Mouse (Mus musculus): ENCODE data around the gene Lypd3. TPM values are rescaled to one million over a fixed set of nuclear protein-coding genes. Genes with fewer than 3 reads are reported as not detected.

Lypd3 gene
- polyA plus RNA-seq, 1 experiment = not detected

DNA sequence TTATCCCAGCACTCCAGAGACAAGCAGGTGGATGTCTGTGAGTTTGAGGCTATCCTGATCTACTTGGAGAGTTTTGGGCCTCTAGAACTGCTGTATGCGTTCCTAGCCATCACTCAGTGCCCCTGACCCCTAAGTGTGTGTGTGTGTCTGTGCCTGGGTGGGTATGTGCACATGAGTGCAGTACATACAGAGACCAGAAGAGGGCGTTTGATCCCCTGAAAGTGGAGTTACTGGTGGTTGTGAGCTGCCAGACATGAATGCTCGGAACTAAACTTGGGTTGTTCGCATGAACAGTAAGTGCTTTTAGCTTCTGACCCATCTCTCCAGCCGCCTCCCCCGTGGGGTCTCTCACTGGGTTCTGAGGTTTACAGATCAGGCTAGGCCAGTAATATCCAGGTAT lies 13.4 kb upstream of the Lypd3 start:
- Histone ChIP-seq H3K4me3 (ENCODE audit: insufficient read depth, low read depth, low read length) (no peak overlapping the region), H3K4me1 (ENCODE audit: control insufficient read depth, insufficient read depth, low read length) (no peaks in the 10 kb centered on the region), H3K27ac (ENCODE audit: insufficient read depth, low read depth, low read length) (no peak overlapping the region)
- TF ChIP-seq CTCF (IDR thresholded peaks at IDR 0.05; ENCODE audit: insufficient read depth, low read depth, low read length) = no peak
- no peak for TF ChIP-seq POLR2A (IDR thresholded peaks at IDR 0.05; ENCODE audit: insufficient read depth, low read depth, low read length)
- 87% methylated on average over 6 of the region's 6 CpGs for WGBS

DNA sequence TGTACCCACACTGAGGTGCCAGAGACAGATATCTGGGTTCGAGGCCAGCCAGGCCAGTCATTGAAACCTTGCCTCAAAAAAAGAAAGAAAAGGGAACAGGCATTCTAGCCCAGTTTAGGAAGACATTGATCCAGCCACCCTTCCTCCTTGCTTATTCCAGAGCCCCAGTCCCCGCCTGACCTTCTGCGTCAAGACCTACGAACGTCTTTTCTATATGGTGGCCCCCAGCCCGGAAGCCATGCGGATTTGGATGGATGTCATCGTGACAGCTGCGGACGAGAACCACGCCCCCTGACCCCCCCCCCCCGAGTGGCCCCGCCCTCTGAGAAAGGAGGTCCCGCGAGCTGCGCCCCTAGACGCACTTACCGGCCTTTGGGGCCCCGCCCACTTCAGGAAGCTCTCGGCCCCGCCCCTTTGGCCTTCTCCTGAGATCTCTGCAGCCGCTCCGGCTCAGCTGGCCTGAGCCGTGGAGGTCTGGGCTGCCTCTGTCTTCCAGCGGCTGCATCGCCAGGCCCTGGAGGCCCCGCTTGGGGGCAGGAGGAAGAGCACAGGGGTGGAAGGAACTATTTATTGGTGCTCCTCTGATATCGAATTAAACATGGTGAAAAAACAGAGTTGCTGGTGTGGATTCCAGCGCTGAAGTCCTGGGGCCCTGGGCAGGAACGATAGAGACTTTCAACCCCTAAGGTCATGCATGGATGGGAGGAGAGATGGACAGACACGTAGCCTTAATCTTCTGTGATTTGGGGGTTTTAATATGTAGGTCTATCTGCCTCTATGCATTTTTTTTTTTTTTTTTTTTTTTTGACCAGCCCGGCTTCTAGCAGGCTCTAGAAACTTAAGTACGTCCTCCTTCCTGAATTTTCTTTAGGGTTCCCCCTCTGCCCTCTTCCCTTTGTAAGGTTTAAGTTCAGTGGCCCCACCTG lies 7.4 kb upstream of the Lypd3 start:
- WGBS = 18% methylated on average over 33 of the region's 33 CpGs
- no peak overlapping the region for H3K27ac ChIP-seq (ENCODE audit: insufficient read depth, low read depth, low read length)
- peak overlapping the region; percentile 12 for H3K4me3 ChIP-seq (ENCODE audit: insufficient read depth, low read depth, low read length)
- peaks cover 3% of the 10 kb centered on the region; the same call in 1 of the 2 replicates for H3K4me1 ChIP-seq (ENCODE audit: control insufficient read depth, insufficient read depth, low read length)
- TF ChIP-seq POLR2A (IDR thresholded peaks at IDR 0.05; ENCODE audit: insufficient read depth, low read depth, low read length) (no peak), CTCF (IDR thresholded peaks at IDR 0.05; ENCODE audit: insufficient read depth, low read depth, low read length) (no peak)

DNA sequence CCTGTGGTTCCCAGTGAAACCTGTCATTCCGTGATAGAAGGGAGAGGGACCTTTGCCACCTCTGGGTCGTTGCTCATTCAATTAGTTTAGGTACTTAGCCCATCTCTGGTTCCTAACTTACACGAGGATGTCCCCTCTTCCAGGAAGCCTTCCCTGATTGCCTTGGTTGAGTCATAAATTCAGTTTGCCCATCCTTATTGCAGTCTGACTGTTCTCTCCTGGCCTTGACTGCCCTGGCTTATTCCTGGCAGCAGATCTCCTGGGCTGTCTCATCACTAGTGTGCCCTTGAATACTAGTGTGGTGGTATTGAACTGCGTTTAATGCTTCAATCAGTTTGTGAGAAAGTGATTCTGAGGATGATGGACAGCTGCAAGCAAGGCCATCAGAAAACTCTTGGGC lies 6.7 kb upstream of the Lypd3 start:
- H3K27ac ChIP-seq (ENCODE audit: insufficient read depth, low read depth, low read length) = no peak overlapping the region
- WGBS = 89% methylated on average over 4 of the region's 4 CpGs
- H3K4me1 ChIP-seq (ENCODE audit: control insufficient read depth, insufficient read depth, low read length) = peaks cover 3% of the 10 kb centered on the region; the same call in 1 of the 2 replicates
- no peak overlapping the region for H3K4me3 ChIP-seq (ENCODE audit: insufficient read depth, low read depth, low read length)
- TF ChIP-seq CTCF (IDR thresholded peaks at IDR 0.05; ENCODE audit: insufficient read depth, low read depth, low read length) (no peak), POLR2A (IDR thresholded peaks at IDR 0.05; ENCODE audit: insufficient read depth, low read depth, low read length) (no peak)

DNA sequence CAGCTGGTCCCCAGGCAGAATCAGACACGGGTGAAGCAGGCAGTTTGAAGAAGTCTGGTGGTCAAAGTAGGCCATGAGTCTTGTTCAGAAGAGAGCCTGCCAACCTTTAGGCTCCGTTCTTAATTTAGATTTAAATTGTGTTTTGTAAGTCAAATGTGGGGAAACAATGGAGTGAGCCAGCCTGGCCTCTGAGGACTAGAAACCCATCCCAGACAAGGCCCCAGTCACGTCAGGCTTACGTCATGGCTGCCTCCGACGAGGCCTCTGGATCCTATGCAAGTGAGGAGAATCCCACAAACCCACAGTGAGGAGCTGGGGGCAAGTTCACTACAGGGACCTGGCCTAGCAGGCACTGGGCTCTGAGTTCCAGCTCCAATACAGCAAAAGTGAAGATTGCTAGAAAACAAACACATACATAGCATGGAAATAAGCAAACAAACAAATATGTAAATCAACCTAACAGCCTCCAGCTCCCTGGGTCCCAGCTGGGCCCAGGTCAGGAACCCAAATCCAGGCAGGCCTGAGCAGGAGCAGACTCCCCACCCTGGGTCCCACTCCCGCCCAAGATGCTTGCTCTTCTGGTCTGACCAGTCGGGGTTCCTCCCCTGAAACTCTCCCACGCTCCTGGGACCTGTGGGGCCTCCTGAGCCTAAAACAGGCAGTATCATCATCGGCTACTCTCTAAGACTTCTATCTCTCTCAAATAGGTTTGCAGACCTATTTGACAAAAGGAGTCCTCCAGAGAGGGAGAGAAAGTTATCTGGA lies 6.1 kb upstream of the Lypd3 start:
- no peak overlapping the region for H3K4me3 ChIP-seq (ENCODE audit: insufficient read depth, low read depth, low read length)
- 84% methylated on average over 10 of the region's 10 CpGs for WGBS
- TF ChIP-seq CTCF (IDR thresholded peaks at IDR 0.05; ENCODE audit: insufficient read depth, low read depth, low read length) (no peak), POLR2A (IDR thresholded peaks at IDR 0.05; ENCODE audit: insufficient read depth, low read depth, low read length) (no peak)
- H3K4me1 ChIP-seq (ENCODE audit: control insufficient read depth, insufficient read depth, low read length) = peaks cover 3% of the 10 kb centered on the region; the same call in 1 of the 2 replicates
- H3K27ac ChIP-seq (ENCODE audit: insufficient read depth, low read depth, low read length) = no peak overlapping the region

DNA sequence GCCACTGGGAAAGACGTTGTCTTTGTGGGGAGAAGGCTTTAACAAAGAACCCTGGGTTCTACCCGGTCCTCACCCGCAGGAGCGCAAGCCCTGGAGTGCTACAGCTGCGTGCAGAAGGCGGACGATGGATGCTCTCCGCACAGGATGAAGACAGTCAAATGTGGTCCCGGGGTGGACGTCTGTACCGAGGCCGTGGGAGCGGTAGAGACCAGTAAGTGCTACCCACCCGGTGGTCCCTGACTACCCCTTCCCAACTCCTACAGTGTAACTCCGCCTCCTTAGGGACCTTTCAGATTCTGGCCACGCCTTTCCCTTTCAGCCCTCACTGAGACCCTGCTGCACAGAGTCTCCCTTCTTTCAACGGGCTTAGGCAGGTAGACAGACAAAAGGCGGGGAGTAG lies 696 bp downstream of the Lypd3 start:
- TF ChIP-seq POLR2A (IDR thresholded peaks at IDR 0.05; ENCODE audit: insufficient read depth, low read depth, low read length) (no peak), CTCF (IDR thresholded peaks at IDR 0.05; ENCODE audit: insufficient read depth, low read depth, low read length) (no peak)
- Histone ChIP-seq H3K27ac (ENCODE audit: insufficient read depth, low read depth, low read length) (no peak overlapping the region), H3K4me3 (ENCODE audit: insufficient read depth, low read depth, low read length) (no peak overlapping the region), H3K4me1 (ENCODE audit: control insufficient read depth, insufficient read depth, low read length) (peaks cover 9% of the 10 kb centered on the region)
- 3% methylated on average over 18 of the region's 18 CpGs for WGBS

DNA sequence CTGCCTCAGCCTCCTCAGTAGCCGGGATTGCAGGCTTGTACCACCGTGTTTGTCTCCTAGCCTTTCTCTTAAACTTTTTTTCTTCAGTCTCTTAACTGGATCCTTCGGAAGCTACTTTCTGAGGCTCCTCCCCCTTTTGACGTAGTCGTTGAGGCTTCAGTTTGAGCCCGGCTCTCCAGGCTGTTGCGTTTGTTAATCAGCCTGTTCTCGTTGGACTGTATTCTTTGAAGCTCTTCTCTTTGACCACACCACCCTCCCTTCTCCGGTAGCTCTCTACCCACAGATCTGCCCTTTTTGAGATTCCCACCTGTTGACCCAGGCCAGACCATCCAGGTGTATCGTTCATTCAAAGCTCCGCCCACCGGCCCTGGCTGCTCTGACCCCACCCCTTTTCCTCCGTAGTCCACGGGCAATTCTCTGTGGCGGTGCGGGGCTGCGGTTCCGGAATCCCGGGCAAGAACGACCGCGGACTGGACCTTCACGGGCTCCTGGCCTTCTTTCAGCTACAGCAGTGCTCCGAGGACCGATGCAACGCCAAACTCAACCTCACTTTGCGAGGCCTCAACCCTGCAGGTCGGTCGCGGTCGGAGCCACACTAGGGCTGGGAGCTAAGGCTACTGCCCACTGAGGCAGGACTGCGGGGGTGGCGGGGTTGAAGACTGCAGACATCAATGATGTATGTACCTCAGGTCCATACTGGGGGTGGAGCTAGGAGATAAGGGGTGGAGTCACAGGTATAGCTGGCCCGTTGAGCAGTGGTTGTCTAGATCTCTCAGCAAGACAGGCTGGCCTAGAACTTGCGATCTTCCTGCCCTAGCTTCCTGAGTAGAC lies 1.9 kb downstream of the Lypd3 start:
- 4% methylated on average over 35 of the region's 35 CpGs for WGBS
- TF ChIP-seq POLR2A (IDR thresholded peaks at IDR 0.05; ENCODE audit: insufficient read depth, low read depth, low read length) (no peak), CTCF (IDR thresholded peaks at IDR 0.05; ENCODE audit: insufficient read depth, low read depth, low read length) (no peak)
- no peak overlapping the region for H3K27ac ChIP-seq (ENCODE audit: insufficient read depth, low read depth, low read length)
- peaks cover 9% of the 10 kb centered on the region for H3K4me1 ChIP-seq (ENCODE audit: control insufficient read depth, insufficient read depth, low read length)
- peak overlapping the region; percentile 10; the same call in 1 of the 2 replicates for H3K4me3 ChIP-seq (ENCODE audit: insufficient read depth, low read depth, low read length)

DNA sequence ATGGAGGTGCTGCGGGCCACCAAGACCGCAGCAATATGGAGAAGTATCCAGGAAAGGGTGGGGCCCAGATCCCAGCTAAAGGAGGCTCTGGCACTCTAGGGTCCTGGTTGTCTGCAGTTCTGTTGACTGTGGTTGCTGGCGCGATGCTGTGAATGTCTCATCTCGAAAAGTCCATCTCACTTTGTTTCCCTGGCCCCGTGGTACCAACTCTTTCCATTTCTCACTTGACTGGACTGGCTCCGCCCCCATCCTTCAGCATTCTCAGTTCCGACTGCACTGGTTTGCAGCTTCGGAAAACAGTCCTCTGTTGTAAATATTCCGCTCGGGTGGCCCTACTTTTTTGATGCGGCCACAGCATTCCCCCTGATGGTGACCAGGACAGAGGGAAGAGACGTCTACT lies 4.1 kb downstream of the Lypd3 start:
- 62% methylated on average over 13 of the region's 13 CpGs for WGBS
- no peak overlapping the region for H3K4me3 ChIP-seq (ENCODE audit: insufficient read depth, low read depth, low read length)
- peaks cover 9% of the 10 kb centered on the region for H3K4me1 ChIP-seq (ENCODE audit: control insufficient read depth, insufficient read depth, low read length)
- H3K27ac ChIP-seq (ENCODE audit: insufficient read depth, low read depth, low read length) = no peak overlapping the region
- no peak for TF ChIP-seq CTCF (IDR thresholded peaks at IDR 0.05; ENCODE audit: insufficient read depth, low read depth, low read length)
- TF ChIP-seq POLR2A (IDR thresholded peaks at IDR 0.05; ENCODE audit: insufficient read depth, low read depth, low read length) = no peak

DNA sequence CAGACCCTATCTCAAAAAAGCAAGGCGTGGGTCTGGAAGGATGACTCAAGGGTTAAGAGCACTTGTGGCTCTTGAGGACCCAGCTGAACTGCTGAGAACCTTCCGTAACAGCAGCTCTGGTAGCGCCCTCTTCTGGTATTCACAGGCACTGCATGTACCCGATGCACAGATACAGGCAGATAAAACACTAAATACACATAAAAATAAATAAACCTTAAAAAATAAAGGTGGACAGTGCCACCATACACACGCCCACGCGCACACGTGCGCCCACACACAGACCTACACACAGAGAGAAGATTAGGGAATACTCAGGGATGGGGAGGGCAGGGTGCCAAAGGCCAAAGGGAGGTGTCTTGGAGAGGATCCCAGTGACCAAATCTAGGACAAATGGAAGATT lies 6.1 kb downstream of the Lypd3 start:
- H3K4me3 ChIP-seq (ENCODE audit: insufficient read depth, low read depth, low read length) = no peak overlapping the region
- TF ChIP-seq POLR2A (IDR thresholded peaks at IDR 0.05; ENCODE audit: insufficient read depth, low read depth, low read length) (no peak), CTCF (IDR thresholded peaks at IDR 0.05; ENCODE audit: insufficient read depth, low read depth, low read length) (peak; percentile 61; the same call in 1 of the 2 replicates)
- 7% methylated on average over 9 of the region's 9 CpGs for WGBS
- H3K27ac ChIP-seq (ENCODE audit: insufficient read depth, low read depth, low read length) = no peak overlapping the region
- peaks cover 4% of the 10 kb centered on the region for H3K4me1 ChIP-seq (ENCODE audit: control insufficient read depth, insufficient read depth, low read length)

Data from olfactory bulb, adult 2 months (tissue).